Mouse (Mus musculus): ENCODE results near the gene Kcnk2. TPM values are rescaled to one million over a fixed set of nuclear protein-coding genes. Genes with fewer than 3 reads are reported as not detected.
A peak's percentile ranks its signal among the peaks of the same experiment; 100 is the strongest.

The Kcnk2 gene
- polyA plus RNA-seq, 1 experiment from 2014 or later, result not detected

DNA sequence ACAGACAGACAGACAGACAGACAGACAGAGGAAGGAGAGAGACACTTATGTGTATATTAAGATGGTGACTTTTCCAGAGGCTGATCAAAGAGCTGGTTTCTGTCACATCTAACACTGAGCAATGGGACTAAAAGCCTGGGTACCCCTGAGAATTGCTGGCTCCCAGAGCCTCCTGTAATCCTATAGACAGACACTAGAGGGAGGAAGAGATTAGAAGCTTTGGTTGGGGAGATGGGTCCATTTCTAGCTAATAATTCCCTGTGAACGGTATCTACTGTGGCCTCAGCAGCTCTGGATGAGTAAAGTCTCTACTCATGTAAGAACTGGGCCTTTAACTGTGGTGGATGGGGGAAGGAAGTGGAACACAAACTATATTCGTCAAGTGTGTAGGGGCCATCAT is 86.2 kb downstream of the Kcnk2 start:
- Histone ChIP-seq H3K9me3 (ENCODE audit: low read length) (no peaks in the 10 kb centered on the region), H3K4me2 (ENCODE audit: low read depth, low read length) (no peak overlapping the region), H3K9ac (replicated peaks) (no peak overlapping the region), H3K4me3 (ENCODE audit: low read depth, low read length) (no peak overlapping the region), H3K36me3 (replicated peaks; ENCODE audit: insufficient read depth, low read length) (no peaks in the 10 kb centered on the region), H3K4me1 (ENCODE audit: insufficient read depth) (no peaks in the 10 kb centered on the region), H3K27me3 (ENCODE audit: insufficient read depth, low read length) (no peaks in the 10 kb centered on the region), H3K27ac (ENCODE audit: low read depth) (no peak overlapping the region)
- TF ChIP-seq CTCF (IDR thresholded peaks at IDR 0.05; ENCODE audit: low read depth) (peak; percentile 37), EP300 (IDR thresholded peaks at IDR 0.05; ENCODE audit: low read depth) (no peak)
- ATAC-seq, result no peak
- no peak for DNase-seq
- 42% methylated on average over 2 of the region's 2 CpGs for WGBS (ENCODE audit: insufficient replicate concordance)

DNA sequence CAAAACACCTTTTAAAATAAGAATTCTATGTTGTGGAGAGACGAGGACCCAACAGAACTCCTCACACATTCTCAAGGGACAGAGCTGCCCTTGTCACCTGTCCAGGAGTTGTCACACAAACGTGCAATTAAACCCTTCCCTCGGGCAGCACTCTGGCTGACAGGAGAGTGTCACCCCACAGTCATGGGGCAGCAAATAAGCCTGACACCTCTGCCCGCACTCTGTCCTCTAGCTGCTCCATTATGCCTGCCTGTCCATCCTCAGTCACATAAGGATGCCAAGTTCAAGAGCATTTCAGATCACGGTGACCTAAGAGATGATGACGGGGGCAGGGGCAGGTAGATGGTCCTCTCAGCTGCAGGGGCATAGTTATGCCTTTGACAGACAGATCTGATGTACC is 87.6 kb downstream of the Kcnk2 start:
- H3K4me3 ChIP-seq (ENCODE audit: low read depth, low read length), result no peak overlapping the region
- ATAC-seq (no peak), DNase-seq (no peak)
- H3K4me2 ChIP-seq (ENCODE audit: low read depth, low read length), result no peak overlapping the region
- H3K27me3 ChIP-seq (ENCODE audit: insufficient read depth, low read length), result no peaks in the 10 kb centered on the region
- H3K4me1 ChIP-seq (ENCODE audit: insufficient read depth), result no peaks in the 10 kb centered on the region
- TF ChIP-seq EP300 (IDR thresholded peaks at IDR 0.05; ENCODE audit: low read depth) (no peak), CTCF (IDR thresholded peaks at IDR 0.05; ENCODE audit: low read depth) (no peak)
- no peak overlapping the region for H3K9ac ChIP-seq (replicated peaks)
- H3K36me3 ChIP-seq (replicated peaks; ENCODE audit: insufficient read depth, low read length), result no peaks in the 10 kb centered on the region
- WGBS (ENCODE audit: insufficient replicate concordance), result 66% methylated on average over 6 of the region's 6 CpGs
- H3K27ac ChIP-seq (ENCODE audit: low read depth), result no peak overlapping the region
- H3K9me3 ChIP-seq (ENCODE audit: low read length), result no peaks in the 10 kb centered on the region

DNA sequence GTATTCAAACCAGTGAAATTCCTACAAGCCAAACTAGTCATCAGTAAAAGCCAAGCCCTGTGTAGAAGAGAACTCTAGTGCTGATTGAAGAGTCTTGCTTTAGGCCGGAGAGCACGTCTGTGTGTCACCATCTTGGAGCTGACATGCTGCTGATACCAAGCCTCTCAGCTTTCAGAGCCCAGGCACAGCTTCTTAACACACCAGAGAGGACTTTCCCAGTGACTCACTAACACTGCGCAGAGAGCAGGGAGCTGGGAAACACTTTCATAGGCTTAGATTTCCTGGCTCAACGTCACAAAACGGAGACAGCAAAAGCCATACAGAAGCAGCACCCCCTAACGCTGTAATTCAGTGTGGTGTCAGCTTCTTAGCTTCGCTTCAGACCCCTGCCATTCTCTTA is 88.3 kb downstream of the Kcnk2 start:
- Histone ChIP-seq H3K4me1 (ENCODE audit: insufficient read depth) (no peaks in the 10 kb centered on the region), H3K4me2 (ENCODE audit: low read depth, low read length) (no peak overlapping the region), H3K36me3 (replicated peaks; ENCODE audit: insufficient read depth, low read length) (no peaks in the 10 kb centered on the region), H3K9ac (replicated peaks) (no peak overlapping the region), H3K4me3 (ENCODE audit: low read depth, low read length) (no peak overlapping the region), H3K27me3 (ENCODE audit: insufficient read depth, low read length) (no peaks in the 10 kb centered on the region), H3K27ac (ENCODE audit: low read depth) (no peak overlapping the region), H3K9me3 (ENCODE audit: low read length) (no peaks in the 10 kb centered on the region)
- no peak for TF ChIP-seq EP300 (IDR thresholded peaks at IDR 0.05; ENCODE audit: low read depth)
- no peak for ATAC-seq
- 65% methylated on average over 7 of the region's 7 CpGs for WGBS (ENCODE audit: insufficient replicate concordance)
- DNase-seq, result no peak

DNA sequence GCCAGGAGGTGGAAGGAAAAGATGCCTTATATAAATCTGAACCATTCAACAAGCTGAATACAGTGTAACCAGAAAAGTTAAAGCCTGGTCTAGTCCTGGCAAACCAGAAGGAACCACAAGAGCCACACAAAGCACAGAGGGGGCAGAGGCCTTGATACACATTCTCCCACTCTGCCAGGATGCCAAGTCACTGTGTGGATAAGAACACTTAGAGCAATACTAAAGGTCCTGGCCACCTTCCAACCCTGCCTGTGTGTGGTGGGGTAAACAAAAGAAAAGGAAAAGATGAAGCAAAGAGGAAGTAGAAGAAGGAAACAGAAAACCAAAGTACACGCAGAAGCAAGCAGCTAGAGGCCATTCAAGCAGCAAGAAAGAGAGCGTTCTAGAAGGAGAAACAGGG is 91.9 kb downstream of the Kcnk2 start:
- WGBS (ENCODE audit: insufficient replicate concordance), result 30% methylated on average over 2 of the region's 2 CpGs
- DNase-seq, result no peak
- no peak for ATAC-seq
- Histone ChIP-seq H3K36me3 (replicated peaks; ENCODE audit: insufficient read depth, low read length) (no peaks in the 10 kb centered on the region), H3K27me3 (ENCODE audit: insufficient read depth, low read length) (no peaks in the 10 kb centered on the region), H3K9me3 (ENCODE audit: low read length) (no peaks in the 10 kb centered on the region), H3K4me3 (ENCODE audit: low read depth, low read length) (no peak overlapping the region), H3K9ac (replicated peaks) (no peak overlapping the region), H3K27ac (ENCODE audit: low read depth) (no peak overlapping the region), H3K4me1 (ENCODE audit: insufficient read depth) (no peaks in the 10 kb centered on the region), H3K4me2 (ENCODE audit: low read depth, low read length) (no peak overlapping the region)
- TF ChIP-seq CTCF (IDR thresholded peaks at IDR 0.05; ENCODE audit: low read depth), result no peak
- no peak for TF ChIP-seq EP300 (IDR thresholded peaks at IDR 0.05; ENCODE audit: low read depth)

DNA sequence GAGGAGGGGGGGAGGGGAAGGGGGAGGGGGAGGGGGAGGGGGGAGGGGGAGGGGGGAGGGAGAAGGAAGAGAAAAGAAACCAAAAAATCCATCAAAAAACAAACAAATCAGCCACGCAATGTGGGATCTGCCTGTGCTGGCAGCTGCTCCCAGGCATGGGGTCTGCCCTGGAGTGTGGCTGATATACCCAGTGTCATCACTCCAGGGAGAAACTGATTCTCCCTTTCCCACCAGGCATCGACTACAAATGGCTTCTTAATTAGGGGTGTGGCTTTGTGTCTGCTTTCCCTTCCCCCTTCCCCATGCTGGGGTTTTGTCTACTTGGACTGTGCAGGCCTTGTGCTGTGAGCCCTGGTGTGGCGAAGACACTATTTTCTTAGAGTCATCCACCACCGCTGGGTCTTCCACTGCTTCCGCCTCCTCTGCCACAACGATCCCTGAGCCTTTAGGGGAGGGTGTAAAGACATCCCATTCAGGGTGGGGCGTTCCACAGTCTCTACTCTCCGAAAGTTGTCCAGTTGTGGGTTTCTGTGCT is 97.0 kb downstream of the Kcnk2 start:
- no peak for DNase-seq
- ATAC-seq, result no peak
- H3K4me2 ChIP-seq (ENCODE audit: low read depth, low read length), result no peak overlapping the region
- H3K27ac ChIP-seq (ENCODE audit: low read depth), result no peak overlapping the region
- no peak overlapping the region for H3K4me3 ChIP-seq (ENCODE audit: low read depth, low read length)
- no peaks in the 10 kb centered on the region for H3K9me3 ChIP-seq (ENCODE audit: low read length)
- TF ChIP-seq EP300 (IDR thresholded peaks at IDR 0.05; ENCODE audit: low read depth), result no peak
- TF ChIP-seq CTCF (IDR thresholded peaks at IDR 0.05; ENCODE audit: low read depth), result no peak
- no peaks in the 10 kb centered on the region for H3K4me1 ChIP-seq (ENCODE audit: insufficient read depth)
- H3K36me3 ChIP-seq (replicated peaks; ENCODE audit: insufficient read depth, low read length), result no peaks in the 10 kb centered on the region
- no peak overlapping the region for H3K9ac ChIP-seq (replicated peaks)
- no peaks in the 10 kb centered on the region for H3K27me3 ChIP-seq (ENCODE audit: insufficient read depth, low read length)
- 64% methylated on average over 8 of the region's 8 CpGs for WGBS (ENCODE audit: insufficient replicate concordance)

DNA sequence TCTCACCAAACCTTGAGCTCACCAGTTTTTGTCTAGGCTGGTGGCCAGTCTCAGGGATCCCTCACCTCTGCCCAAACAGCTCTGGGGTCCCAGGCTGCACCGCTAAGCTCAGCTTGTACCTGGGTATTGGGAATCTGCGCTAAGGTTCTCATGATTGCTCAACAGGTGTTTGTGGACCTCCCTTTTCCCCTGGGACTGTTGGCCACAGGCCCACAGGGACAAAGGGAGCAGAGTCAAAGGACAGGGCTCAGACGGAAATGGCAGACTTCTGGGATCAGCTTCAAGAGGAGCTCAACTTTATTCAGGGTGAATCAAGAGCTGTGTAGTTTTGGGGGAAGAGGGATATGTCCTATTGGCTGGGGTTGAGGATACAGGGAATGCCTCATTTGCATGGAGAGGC is 99.1 kb downstream of the Kcnk2 start:
- no peak for TF ChIP-seq EP300 (IDR thresholded peaks at IDR 0.05; ENCODE audit: low read depth)
- TF ChIP-seq CTCF (IDR thresholded peaks at IDR 0.05; ENCODE audit: low read depth), result no peak
- WGBS (ENCODE audit: insufficient replicate concordance), result 65% methylated on average over 3 of the region's 3 CpGs
- DNase-seq, result peak; percentile 35
- no peaks in the 10 kb centered on the region for H3K4me1 ChIP-seq (ENCODE audit: insufficient read depth)
- no peaks in the 10 kb centered on the region for H3K27me3 ChIP-seq (ENCODE audit: insufficient read depth, low read length)
- H3K36me3 ChIP-seq (replicated peaks; ENCODE audit: insufficient read depth, low read length), result no peaks in the 10 kb centered on the region
- 0 out of 2 replicates have a peak, but pooled peaks have one; percentile 13 for ATAC-seq
- no peaks in the 10 kb centered on the region for H3K9me3 ChIP-seq (ENCODE audit: low read length)
- H3K9ac ChIP-seq (replicated peaks), result no peak overlapping the region
- no peak overlapping the region for H3K4me2 ChIP-seq (ENCODE audit: low read depth, low read length)
- H3K27ac ChIP-seq (ENCODE audit: low read depth), result no peak overlapping the region
- H3K4me3 ChIP-seq (ENCODE audit: low read depth, low read length), result no peak overlapping the region

Measured in liver, postnatal 0 days (tissue).